Mouse (Mus musculus): ENCODE results near the gene Tor1b. TPM values are rescaled to one million over a fixed set of nuclear protein-coding genes. Genes with fewer than 3 reads are reported as not detected.

Gene Tor1b
- 35.4 and 39.1 TPM in 2 replicates for polyA plus RNA-seq (2014; fragmentation: Nextera tagmentation; extraction: Ambion mirVana)

- under 1% methylated on average over 60 of the region's 60 CpGs for WGBS
- peak within 1 kb of the TSS; percentile 89 for H3K9ac ChIP-seq (replicated peaks; ENCODE audit: low read depth, low read length)
- H3K4me3 ChIP-seq (ENCODE audit: low read depth, low read length) = peak within 1 kb of the TSS; percentile 91
- H3K36me3 ChIP-seq (ENCODE audit: control insufficient read depth, insufficient read depth, low read length) = peaks cover 28% of the 10 kb centered on the region
- H3K9me3 ChIP-seq (ENCODE audit: control insufficient read depth, low read depth, low read length) = no peaks in the 10 kb centered on the region
- H3K27ac ChIP-seq (ENCODE audit: low read length) = peak within 1 kb of the TSS; percentile 86
- no peaks in the 10 kb centered on the region for H3K27me3 ChIP-seq (ENCODE audit: control insufficient read depth, insufficient read depth, low read length)
- H3K4me1 ChIP-seq (ENCODE audit: control insufficient read depth, insufficient read depth, low read length) = peaks cover 17% of the 10 kb centered on the region
- peak; percentile 79 for ATAC-seq (ENCODE audit: insufficient number of reproducible peaks, insufficient read depth, low FRiP score, low read depth)
- H3K4me2 ChIP-seq (replicated peaks; ENCODE audit: low read depth, low read length) = peak within 1 kb of the TSS; percentile 89
Observed at GRCm38 (mm10) chr2:30952824-30953490, at the start of gene Tor1b. Tor1b (plus strand) TSS chr2:30952959.

- ATAC-seq (ENCODE audit: insufficient number of reproducible peaks, insufficient read depth, low FRiP score, low read depth) = no peak
- no peaks in the 10 kb centered on the region for H3K27me3 ChIP-seq (ENCODE audit: control insufficient read depth, insufficient read depth, low read length)
- no peak overlapping the region for H3K27ac ChIP-seq (ENCODE audit: low read length)
- no peak overlapping the region for H3K4me2 ChIP-seq (replicated peaks; ENCODE audit: low read depth, low read length)
- no peak overlapping the region for H3K9ac ChIP-seq (replicated peaks; ENCODE audit: low read depth, low read length)
- H3K9me3 ChIP-seq (ENCODE audit: control insufficient read depth, low read depth, low read length) = no peaks in the 10 kb centered on the region
- WGBS = 77% methylated on average over 6 of the region's 6 CpGs
- H3K4me1 ChIP-seq (ENCODE audit: control insufficient read depth, insufficient read depth, low read length) = peaks cover 8% of the 10 kb centered on the region; the same call in 1 of the 2 replicates
- no peak overlapping the region for H3K4me3 ChIP-seq (ENCODE audit: low read depth, low read length)
- no peaks in the 10 kb centered on the region for H3K36me3 ChIP-seq (ENCODE audit: control insufficient read depth, insufficient read depth, low read length)
Observed at GRCm38 (mm10) chr2:30904231-30904630, 48.5 kb upstream of the Tor1b start.

- no peak overlapping the region for H3K4me3 ChIP-seq (ENCODE audit: low read depth, low read length)
- H3K27me3 ChIP-seq (ENCODE audit: control insufficient read depth, insufficient read depth, low read length) = no peaks in the 10 kb centered on the region
- no peaks in the 10 kb centered on the region for H3K9me3 ChIP-seq (ENCODE audit: control insufficient read depth, low read depth, low read length)
- peaks cover 8% of the 10 kb centered on the region; the same call in 1 of the 2 replicates for H3K4me1 ChIP-seq (ENCODE audit: control insufficient read depth, insufficient read depth, low read length)
- ATAC-seq (ENCODE audit: insufficient number of reproducible peaks, insufficient read depth, low FRiP score, low read depth) = no peak
- no peak overlapping the region for H3K9ac ChIP-seq (replicated peaks; ENCODE audit: low read depth, low read length)
- no peak overlapping the region for H3K4me2 ChIP-seq (replicated peaks; ENCODE audit: low read depth, low read length)
- no peak overlapping the region for H3K27ac ChIP-seq (ENCODE audit: low read length)
- WGBS = 59% methylated on average over 7 of the region's 7 CpGs
- H3K36me3 ChIP-seq (ENCODE audit: control insufficient read depth, insufficient read depth, low read length) = no peaks in the 10 kb centered on the region
Observed at GRCm38 (mm10) chr2:30904991-30905390, 47.8 kb upstream of the Tor1b start.

- 61% methylated on average over 8 of the region's 8 CpGs for WGBS
- Histone ChIP-seq H3K9ac (replicated peaks; ENCODE audit: low read depth, low read length) (no peak overlapping the region), H3K36me3 (ENCODE audit: control insufficient read depth, insufficient read depth, low read length) (no peaks in the 10 kb centered on the region), H3K27me3 (ENCODE audit: control insufficient read depth, insufficient read depth, low read length) (no peaks in the 10 kb centered on the region), H3K27ac (ENCODE audit: low read length) (no peak overlapping the region), H3K9me3 (ENCODE audit: control insufficient read depth, low read depth, low read length) (no peaks in the 10 kb centered on the region), H3K4me3 (ENCODE audit: low read depth, low read length) (no peak overlapping the region), H3K4me2 (replicated peaks; ENCODE audit: low read depth, low read length) (no peak overlapping the region), H3K4me1 (ENCODE audit: control insufficient read depth, insufficient read depth, low read length) (peaks cover 8% of the 10 kb centered on the region; the same call in 1 of the 2 replicates)
- no peak for ATAC-seq (ENCODE audit: insufficient number of reproducible peaks, insufficient read depth, low FRiP score, low read depth)
Observed at GRCm38 (mm10) chr2:30905906-30906305, 46.9 kb upstream of the Tor1b start.

GRCm38 (mm10) chr2:30906641-30907040, 46.1 kb upstream of the Tor1b start:
- 68% methylated on average over 4 of the region's 4 CpGs for WGBS
- Histone ChIP-seq H3K36me3 (ENCODE audit: control insufficient read depth, insufficient read depth, low read length) (no peaks in the 10 kb centered on the region), H3K9ac (replicated peaks; ENCODE audit: low read depth, low read length) (no peak overlapping the region), H3K9me3 (ENCODE audit: control insufficient read depth, low read depth, low read length) (no peaks in the 10 kb centered on the region), H3K4me1 (ENCODE audit: control insufficient read depth, insufficient read depth, low read length) (peaks cover 8% of the 10 kb centered on the region; the same call in 1 of the 2 replicates), H3K4me3 (ENCODE audit: low read depth, low read length) (no peak overlapping the region), H3K27me3 (ENCODE audit: control insufficient read depth, insufficient read depth, low read length) (no peaks in the 10 kb centered on the region), H3K4me2 (replicated peaks; ENCODE audit: low read depth, low read length) (no peak overlapping the region), H3K27ac (ENCODE audit: low read length) (no peak overlapping the region)
- no peak for ATAC-seq (ENCODE audit: insufficient number of reproducible peaks, insufficient read depth, low FRiP score, low read depth)

- Histone ChIP-seq H3K36me3 (ENCODE audit: control insufficient read depth, insufficient read depth, low read length) (no peaks in the 10 kb centered on the region), H3K27ac (ENCODE audit: low read length) (no peak overlapping the region), H3K4me3 (ENCODE audit: low read depth, low read length) (no peak overlapping the region), H3K4me2 (replicated peaks; ENCODE audit: low read depth, low read length) (no peak overlapping the region), H3K9ac (replicated peaks; ENCODE audit: low read depth, low read length) (no peak overlapping the region), H3K27me3 (ENCODE audit: control insufficient read depth, insufficient read depth, low read length) (no peaks in the 10 kb centered on the region), H3K4me1 (ENCODE audit: control insufficient read depth, insufficient read depth, low read length) (no peaks in the 10 kb centered on the region), H3K9me3 (ENCODE audit: control insufficient read depth, low read depth, low read length) (no peaks in the 10 kb centered on the region)
- 30% methylated on average over 4 of the region's 4 CpGs for WGBS
- no peak for ATAC-seq (ENCODE audit: insufficient number of reproducible peaks, insufficient read depth, low FRiP score, low read depth)
Observed at GRCm38 (mm10) chr2:30912291-30912773, 40.4 kb upstream of the Tor1b start.

GRCm38 (mm10) chr2:30913022-30913421, 39.7 kb upstream of the Tor1b start:
- Histone ChIP-seq H3K27ac (ENCODE audit: low read length) (no peak overlapping the region), H3K4me3 (ENCODE audit: low read depth, low read length) (no peak overlapping the region), H3K4me2 (replicated peaks; ENCODE audit: low read depth, low read length) (no peak overlapping the region), H3K4me1 (ENCODE audit: control insufficient read depth, insufficient read depth, low read length) (no peaks in the 10 kb centered on the region), H3K36me3 (ENCODE audit: control insufficient read depth, insufficient read depth, low read length) (no peaks in the 10 kb centered on the region), H3K27me3 (ENCODE audit: control insufficient read depth, insufficient read depth, low read length) (no peaks in the 10 kb centered on the region), H3K9ac (replicated peaks; ENCODE audit: low read depth, low read length) (no peak overlapping the region), H3K9me3 (ENCODE audit: control insufficient read depth, low read depth, low read length) (no peaks in the 10 kb centered on the region)
- 87% methylated on average over 8 of the region's 8 CpGs for WGBS
- no peak for ATAC-seq (ENCODE audit: insufficient number of reproducible peaks, insufficient read depth, low FRiP score, low read depth)

GRCm38 (mm10) chr2:30914836-30915235, 37.9 kb upstream of the Tor1b start:
- Histone ChIP-seq H3K9ac (replicated peaks; ENCODE audit: low read depth, low read length) (no peak overlapping the region), H3K4me3 (ENCODE audit: low read depth, low read length) (no peak overlapping the region), H3K4me2 (replicated peaks; ENCODE audit: low read depth, low read length) (no peak overlapping the region), H3K27me3 (ENCODE audit: control insufficient read depth, insufficient read depth, low read length) (no peaks in the 10 kb centered on the region), H3K36me3 (ENCODE audit: control insufficient read depth, insufficient read depth, low read length) (no peaks in the 10 kb centered on the region), H3K9me3 (ENCODE audit: control insufficient read depth, low read depth, low read length) (no peaks in the 10 kb centered on the region), H3K4me1 (ENCODE audit: control insufficient read depth, insufficient read depth, low read length) (0 out of 2 replicates have a peak, but pooled peaks cover 3% of the 10 kb centered on the region), H3K27ac (ENCODE audit: low read length) (no peak overlapping the region)
- WGBS = 69% methylated on average over 3 of the region's 3 CpGs
- ATAC-seq (ENCODE audit: insufficient number of reproducible peaks, insufficient read depth, low FRiP score, low read depth) = no peak
